Mouse (Mus musculus) bone marrow macrophage, adult 2 months (primary cell): ENCODE results near the gene Ahdc1. TPM values are rescaled to one million over a fixed set of nuclear protein-coding genes. Genes with fewer than 3 reads are reported as not detected.
"Not testable (repeated sequence)": the region's sequence is repeated elsewhere in the genome, so short reads cannot be mapped to it uniquely, and the experiment has no call there.

Experiments
- H3K27ac ChIP-seq: 2 replicates; pipeline ENCODE4 v1.5.1; 2012; ENCODE audit warnings: low read depth, low read length; ENCODE audit not compliant: insufficient read depth
- H3K4me1 ChIP-seq: 2 replicates; pipeline ENCODE4 v1.6.1; 2012; ENCODE audit warnings: low read length; ENCODE audit not compliant: control insufficient read depth, insufficient read depth
- H3K4me3 ChIP-seq: 2 replicates; pipeline ENCODE4 v1.5.1; 2012; ENCODE audit warnings: mild to moderate bottlenecking, low read length, moderate library complexity; ENCODE audit not compliant: insufficient read depth
- CTCF ChIP-seq: IDR thresholded peaks from 2 replicates; pipeline ENCODE4 v1.5.1; 2012; ENCODE audit warnings: low read depth, mild to moderate bottlenecking, low read length, moderate library complexity
- POLR2A ChIP-seq: IDR thresholded peaks from 2 replicates; pipeline ENCODE4 v1.6.1; 2012; ENCODE audit warnings: mild to moderate bottlenecking, low read depth, low read length, borderline replicate concordance
- polyA plus RNA-seq: library from polyadenylated mRNA; stranded (reverse); fragments of >200 nt; gene quantifications from 2 replicates; pipeline ENCODE4 v1.2.4, GENCODE M21; 2012; ENCODE audit not compliant: missing spikeins, insufficient read depth, insufficient read length

Gene Ahdc1
- polyA plus RNA-seq, 1 experiment, result 5.5 TPM

GRCm38 (mm10) chr4:132988581-132989355, 22.3 kb upstream of the Ahdc1 start:
- TF ChIP-seq POLR2A, result no peak
- no peak for TF ChIP-seq CTCF
- Histone ChIP-seq H3K4me1 (peaks cover 29% of the 10 kb centered on the region), H3K27ac (no peak overlapping the region), H3K4me3 (no peak overlapping the region)

GRCm38 (mm10) chr4:132993553-132993952, 17.5 kb upstream of the Ahdc1 start:
- Histone ChIP-seq H3K4me3 (no peak overlapping the region), H3K4me1 (peaks cover 12% of the 10 kb centered on the region), H3K27ac (no peak overlapping the region)
- no peak for TF ChIP-seq CTCF
- no peak for TF ChIP-seq POLR2A

GRCm38 (mm10) chr4:132997469-132998237, 13.4 kb upstream of the Ahdc1 start:
- TF ChIP-seq POLR2A, result no peak
- H3K27ac ChIP-seq, result no peak overlapping the region
- H3K4me1 ChIP-seq, result no peaks in the 10 kb centered on the region; the same call in 1 of the 2 replicates
- no peak overlapping the region for H3K4me3 ChIP-seq

- no peak overlapping the region for H3K4me3 ChIP-seq
- no peak overlapping the region for H3K27ac ChIP-seq
- TF ChIP-seq CTCF (no peak), POLR2A (no peak)
- no peaks in the 10 kb centered on the region for H3K4me1 ChIP-seq
Observed at GRCm38 (mm10) chr4:133002896-133003295, 8.2 kb upstream of the Ahdc1 start.

- Histone ChIP-seq H3K4me1 (no peaks in the 10 kb centered on the region), H3K27ac (no peak overlapping the region), H3K4me3 (no peak overlapping the region)
- TF ChIP-seq CTCF, result no peak
- TF ChIP-seq POLR2A, result no peak
Observed at GRCm38 (mm10) chr4:133003316-133004018, 7.6 kb upstream of the Ahdc1 start.

GRCm38 (mm10) chr4:133005233-133005632, 5.8 kb upstream of the Ahdc1 start:
- Histone ChIP-seq H3K4me1 (no peaks in the 10 kb centered on the region), H3K4me3 (no peak overlapping the region), H3K27ac (no peak overlapping the region)
- TF ChIP-seq CTCF (peak; percentile 94), POLR2A (no peak)

GRCm38 (mm10) chr4:133005885-133006451, 5.1 kb upstream of the Ahdc1 start:
- H3K27ac ChIP-seq, H3K4me1 ChIP-seq, H3K4me3 ChIP-seq: not testable (repeated sequence)

GRCm38 (mm10) chr4:133007513-133008380, 3.3 kb upstream of the Ahdc1 start:
- no peak overlapping the region for H3K27ac ChIP-seq
- no peak overlapping the region for H3K4me3 ChIP-seq
- TF ChIP-seq CTCF (no peak), POLR2A (no peak)
- 0 out of 2 replicates have a peak, but pooled peaks cover 3% of the 10 kb centered on the region for H3K4me1 ChIP-seq

GRCm38 (mm10) chr4:133009131-133009530, 1.9 kb upstream of the Ahdc1 start:
- H3K4me3 ChIP-seq, result no peak overlapping the region
- H3K27ac ChIP-seq, result no peak overlapping the region
- TF ChIP-seq POLR2A, result no peak
- TF ChIP-seq CTCF, result peak; percentile 78
- 0 out of 2 replicates have a peak, but pooled peaks cover 3% of the 10 kb centered on the region for H3K4me1 ChIP-seq
